Mouse (Mus musculus) thymus, postnatal 4 days (tissue): ENCODE measurements around the gene Ssxb9.
"Not testable (repeated sequence)": the region's sequence is repeated elsewhere in the genome, so short reads cannot be mapped to it uniquely, and the experiment has no call there.

Experiments used
- DNase-seq: peaks from one replicate; pipeline ENCODE4 v3.0.0; 2021

Gene Ssxb9

DNA sequence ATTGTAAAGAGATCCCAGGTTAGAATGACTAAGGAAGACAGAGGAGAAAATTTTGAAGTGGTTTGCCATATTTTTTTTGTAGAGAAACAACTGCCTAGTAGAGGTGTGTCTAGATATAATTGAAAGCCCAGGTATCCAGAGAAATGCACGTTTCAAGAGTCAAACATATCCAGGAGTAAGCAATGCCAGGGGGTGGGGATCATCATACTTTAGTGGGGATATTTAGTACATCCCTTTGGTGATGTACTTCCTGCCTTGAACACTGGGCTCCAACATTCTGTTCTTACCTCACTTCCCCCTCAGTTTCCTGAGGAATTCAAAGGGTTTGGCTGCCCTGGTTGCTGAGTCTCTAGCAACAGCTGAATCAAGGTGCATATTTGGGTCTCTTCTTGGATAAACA is at the start of gene Ssxb9:
TSS of gene Ssxb9 (plus strand) at position 301 of the 400 bp plus-strand sequence.
- DNase-seq: not testable (repeated sequence)

GRCm38 (mm10) chrX:8327124-8327523 is 39.7 kb upstream of the Ssxb9 start, which contains the start of gene Ssxb10:
Gene Ssxb10, plus strand, starts transcription at chrX:8327424.
- no peak for DNase-seq

DNA sequence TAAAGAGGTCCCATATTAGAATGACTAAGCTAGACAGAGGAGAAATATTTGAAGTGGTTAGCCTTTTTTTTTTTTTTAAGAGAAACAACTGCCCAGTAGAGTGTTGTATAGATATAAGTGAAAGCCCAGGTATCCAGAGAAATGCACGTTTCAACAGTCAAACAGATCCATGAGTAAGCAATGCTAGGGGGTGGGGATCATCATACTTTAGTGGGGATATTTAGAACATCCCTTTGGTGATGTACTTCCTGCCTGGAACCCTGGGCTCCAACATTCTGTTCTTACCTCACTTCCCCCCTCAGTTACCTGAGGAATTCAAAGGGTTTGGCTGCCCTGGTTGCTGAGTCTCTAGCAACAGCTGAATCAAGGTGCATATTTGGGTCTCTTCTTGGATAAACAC is 46.2 kb downstream of the Ssxb9 start, which contains the start of gene Ssxb1:
TSS of gene Ssxb1 (plus strand) at position 301 of the 400 bp plus-strand sequence.
- DNase-seq: not testable (repeated sequence)
